Mouse (Mus musculus): ENCODE data around the gene Borcs8.

DNA sequence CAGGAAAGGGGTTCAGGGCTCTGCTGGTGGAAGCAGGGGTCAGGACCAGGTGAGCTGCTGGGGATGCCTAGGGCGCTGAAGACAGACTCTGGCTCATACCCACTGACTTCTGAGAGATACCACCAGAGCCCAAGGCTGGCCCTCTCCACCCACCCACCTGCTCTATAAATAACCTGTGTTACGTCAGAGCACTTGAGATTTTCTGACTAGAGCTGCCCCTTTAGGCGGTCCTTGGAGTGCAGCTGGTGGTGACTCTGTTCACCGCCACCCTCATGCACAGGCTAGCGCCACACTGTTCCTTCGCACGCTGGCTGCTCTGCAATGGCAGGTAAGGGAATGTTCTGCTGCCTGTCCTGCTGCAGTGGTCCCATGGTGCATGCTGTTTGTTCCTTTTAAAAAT lies 34.8 kb downstream of the Borcs8 start:
- TF ChIP-seq POLR2A (IDR thresholded peaks at IDR 0.05; ENCODE audit: low read depth, low read length) (no peak), CTCF (IDR thresholded peaks at IDR 0.05; ENCODE audit: borderline replicate concordance, insufficient read depth, low read length) (no peak)

All from embryonic fibroblast, embryonic 13.5 days (primary cell).